Mouse (Mus musculus) B cell, adult 2 months (primary cell): ENCODE results near the gene Adamtsl5.

Source experiments
- DNase-seq, 2 experiments: peaks; one replicate each; pipeline ENCODE4 v3.0.0; 2022

Adamtsl5 gene

DNA sequence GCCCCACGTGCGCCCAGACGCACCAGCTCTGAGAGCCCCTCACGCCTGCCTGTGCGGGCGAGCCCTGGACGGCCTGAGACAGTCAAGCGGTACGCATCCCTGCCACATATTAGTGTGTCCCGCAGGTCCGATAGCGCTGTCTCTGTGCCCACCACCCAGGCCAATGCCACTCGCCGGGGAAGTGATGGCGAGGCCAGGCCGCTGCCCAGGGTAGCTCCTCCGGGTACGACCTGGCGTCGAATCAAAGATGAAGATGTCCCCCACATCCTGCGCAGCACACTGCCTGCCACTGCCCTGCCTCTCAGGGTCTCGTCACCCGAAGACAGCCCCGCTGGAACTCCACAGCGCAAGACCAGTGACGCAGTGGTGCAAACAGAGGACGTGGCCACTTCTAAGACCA lies 32.9 kb downstream of the Adamtsl5 start:
- DNase-seq = no peak

DNA sequence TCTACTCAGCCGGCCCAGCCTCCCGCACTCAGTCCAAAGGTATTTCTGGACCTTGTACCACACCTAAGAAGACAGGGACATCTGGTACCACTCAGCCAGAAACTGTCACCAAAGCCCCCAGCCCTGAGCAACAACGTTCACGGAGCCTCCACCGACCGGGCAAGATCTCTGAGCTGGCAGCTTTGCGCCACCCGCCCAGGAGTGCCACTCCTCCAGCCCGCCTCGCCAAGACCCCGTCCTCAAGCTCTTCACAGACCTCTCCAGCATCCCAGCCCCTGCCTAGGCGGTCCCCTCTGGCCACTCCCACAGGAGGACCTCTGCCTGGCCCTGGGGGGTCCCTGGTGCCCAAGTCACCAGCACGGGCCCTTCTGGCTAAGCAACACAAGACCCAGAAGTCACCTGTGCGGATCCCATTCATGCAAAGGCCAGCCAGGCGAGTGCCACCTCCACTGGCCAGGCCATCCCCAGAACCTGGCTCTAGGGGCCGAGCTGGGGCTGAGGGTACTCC lies 33.7 kb downstream of the Adamtsl5 start:
- DNase-seq = no peak

DNA sequence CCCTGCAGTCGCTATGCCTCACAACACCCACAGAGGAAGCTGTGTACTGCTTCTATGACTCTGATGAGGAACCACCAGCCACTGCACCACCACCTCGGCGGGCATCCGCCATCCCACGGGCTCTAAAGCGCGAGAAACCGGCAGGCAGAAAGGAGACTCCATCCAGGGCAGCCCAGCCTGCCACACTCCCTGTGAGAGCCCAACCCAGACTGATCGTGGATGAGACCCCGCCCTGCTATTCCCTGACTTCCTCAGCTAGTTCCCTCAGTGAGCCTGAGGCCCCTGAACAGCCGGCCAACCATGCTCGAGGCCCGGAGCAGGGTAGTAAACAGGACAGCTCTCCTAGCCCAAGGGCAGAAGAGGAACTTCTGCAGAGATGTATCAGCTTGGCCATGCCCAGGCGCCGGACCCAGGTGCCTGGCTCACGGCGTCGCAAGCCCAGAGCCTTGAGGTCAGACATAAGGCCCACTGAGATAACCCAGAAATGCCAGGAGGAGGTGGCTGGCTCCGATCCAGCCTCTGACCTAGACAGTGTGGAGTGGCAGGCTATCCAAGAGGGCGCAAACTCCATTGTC lies 34.5 kb downstream of the Adamtsl5 start:
- DNase-seq = peak; percentile 75 to 77

DNA sequence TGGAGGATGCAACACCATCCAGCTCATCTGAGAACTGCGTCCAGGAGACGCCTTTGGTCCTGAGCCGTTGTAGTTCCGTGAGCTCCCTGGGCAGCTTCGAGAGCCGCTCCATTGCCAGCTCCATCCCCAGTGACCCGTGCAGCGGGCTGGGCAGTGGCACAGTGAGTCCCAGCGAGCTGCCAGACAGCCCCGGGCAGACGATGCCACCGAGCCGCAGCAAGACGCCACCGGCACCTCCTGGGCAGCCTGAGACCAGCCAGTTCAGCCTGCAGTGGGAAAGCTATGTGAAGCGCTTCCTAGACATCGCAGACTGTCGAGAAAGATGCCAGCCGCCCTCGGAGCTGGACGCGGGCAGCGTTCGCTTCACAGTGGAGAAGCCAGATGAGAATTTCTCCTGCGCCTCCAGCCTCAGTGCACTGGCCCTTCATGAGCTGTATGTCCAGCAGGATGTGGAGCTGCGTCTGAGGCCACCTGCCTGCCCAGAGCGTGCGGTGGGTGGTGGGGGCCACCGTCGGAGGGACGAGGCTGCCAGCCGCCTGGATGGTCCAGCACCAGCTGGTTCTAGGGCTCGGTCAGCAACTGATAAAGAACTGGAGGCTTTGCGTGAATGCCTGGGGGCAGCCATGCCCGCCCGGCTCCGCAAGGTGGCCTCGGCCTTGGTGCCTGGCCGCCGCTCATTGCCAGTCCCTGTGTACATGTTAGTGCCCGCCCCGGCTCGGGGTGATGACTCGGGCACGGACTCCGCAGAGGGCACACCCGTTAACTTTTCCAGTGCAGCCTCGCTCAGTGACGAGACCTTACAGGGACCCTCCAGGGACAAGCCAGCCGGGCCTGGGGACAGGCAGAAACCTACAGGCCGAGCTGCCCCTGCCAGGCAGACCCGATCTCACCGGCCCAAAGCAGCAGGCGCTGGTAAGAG lies 35.4 kb downstream of the Adamtsl5 start:
- no peak for DNase-seq

DNA sequence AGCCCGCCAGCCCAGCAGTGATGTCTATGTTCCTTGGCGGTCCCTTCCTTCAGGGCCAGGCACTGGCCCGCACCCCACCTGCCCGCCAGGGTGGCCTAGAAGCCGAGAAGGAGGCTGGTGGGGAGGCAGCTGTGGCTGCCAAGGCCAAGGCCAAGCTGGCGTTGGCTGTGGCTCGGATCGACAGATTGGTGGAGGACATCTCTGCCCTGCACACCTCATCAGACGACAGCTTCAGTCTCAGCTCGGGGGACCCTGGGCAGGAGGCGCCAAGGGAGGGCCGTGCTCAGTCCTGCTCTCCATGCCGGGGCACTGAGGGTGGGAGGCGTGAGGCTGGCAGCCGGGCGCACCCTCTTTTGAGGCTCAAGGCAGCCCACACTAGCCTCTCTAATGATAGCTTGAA lies 36.7 kb downstream of the Adamtsl5 start:
- DNase-seq = no peak

DNA sequence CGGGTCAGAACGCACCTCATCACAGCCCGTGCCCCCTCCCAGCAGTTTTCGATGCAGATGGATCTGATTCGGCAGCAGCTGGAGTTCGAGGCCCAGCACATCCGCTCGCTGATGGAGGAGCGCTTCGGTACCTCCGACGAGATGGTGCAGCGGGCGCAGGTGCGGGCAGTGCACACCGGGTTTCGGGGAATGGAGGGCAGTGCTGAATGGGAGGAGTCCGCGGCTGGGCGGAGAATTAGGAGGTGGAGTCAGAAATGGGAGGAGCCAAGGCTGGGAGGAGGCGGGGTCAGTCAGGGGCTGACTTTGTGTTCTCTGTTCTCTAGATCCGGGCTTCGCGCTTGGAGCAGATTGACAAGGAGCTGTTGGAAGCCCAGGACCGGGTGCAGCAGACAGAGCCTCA lies 43.4 kb downstream of the Adamtsl5 start:
- DNase-seq = peak; percentile 87 to 88

DNA sequence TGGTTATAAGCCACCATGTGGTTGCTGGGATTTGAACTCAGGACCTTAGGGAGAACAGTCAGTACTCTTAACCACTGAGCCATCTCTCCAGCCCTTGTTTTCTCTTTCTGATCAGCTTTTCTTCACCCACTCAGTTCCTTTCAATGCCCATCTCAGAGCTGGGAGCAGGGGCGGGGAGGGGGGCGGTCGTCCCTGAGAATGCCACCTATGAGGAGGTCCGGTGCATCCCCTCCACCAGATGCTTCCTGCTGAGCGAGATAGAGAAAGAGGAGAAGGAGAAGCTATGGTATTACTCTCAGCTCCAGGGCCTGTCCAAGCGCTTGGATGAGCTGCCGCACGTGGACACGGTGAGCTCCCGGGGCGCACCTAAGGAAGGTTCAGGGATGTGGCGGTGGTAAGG lies 43.8 kb downstream of the Adamtsl5 start:
- DNase-seq = no peak

DNA sequence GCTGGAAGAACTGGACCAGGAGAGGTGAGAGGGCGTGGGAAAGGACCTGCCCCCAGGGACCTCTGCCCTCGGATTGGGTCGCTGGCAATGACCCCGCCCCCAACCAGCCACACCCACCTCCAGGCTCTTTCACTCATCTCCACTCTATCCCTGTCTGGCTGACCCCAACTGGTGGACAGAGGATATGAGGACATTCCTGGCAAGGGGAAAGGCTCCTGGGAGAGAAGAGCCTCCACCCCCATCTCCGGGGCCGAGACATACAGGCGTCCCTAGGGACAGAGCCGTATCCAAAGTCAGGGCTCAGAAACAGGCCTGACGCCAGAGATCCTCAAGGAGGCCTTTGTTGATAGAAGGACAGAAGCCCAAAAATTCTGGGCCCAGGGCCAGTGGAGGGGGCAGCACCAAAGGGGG lies 45.7 kb downstream of the Adamtsl5 start:
- DNase-seq = no peak

DNA sequence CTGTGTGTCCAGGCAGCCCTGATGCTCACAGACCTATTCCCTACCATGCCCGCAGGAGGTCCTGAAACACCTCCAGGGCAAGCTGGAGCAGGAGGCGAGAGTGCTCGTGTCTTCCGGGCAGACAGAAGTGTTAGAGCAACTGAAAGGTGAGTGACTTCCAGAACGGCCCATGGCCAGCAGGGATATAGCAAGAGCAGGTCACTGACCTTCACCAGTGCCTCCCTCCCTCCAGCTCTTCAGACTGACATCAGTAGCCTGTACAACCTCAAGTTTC lies 46.2 kb downstream of the Adamtsl5 start:
- no peak for DNase-seq

DNA sequence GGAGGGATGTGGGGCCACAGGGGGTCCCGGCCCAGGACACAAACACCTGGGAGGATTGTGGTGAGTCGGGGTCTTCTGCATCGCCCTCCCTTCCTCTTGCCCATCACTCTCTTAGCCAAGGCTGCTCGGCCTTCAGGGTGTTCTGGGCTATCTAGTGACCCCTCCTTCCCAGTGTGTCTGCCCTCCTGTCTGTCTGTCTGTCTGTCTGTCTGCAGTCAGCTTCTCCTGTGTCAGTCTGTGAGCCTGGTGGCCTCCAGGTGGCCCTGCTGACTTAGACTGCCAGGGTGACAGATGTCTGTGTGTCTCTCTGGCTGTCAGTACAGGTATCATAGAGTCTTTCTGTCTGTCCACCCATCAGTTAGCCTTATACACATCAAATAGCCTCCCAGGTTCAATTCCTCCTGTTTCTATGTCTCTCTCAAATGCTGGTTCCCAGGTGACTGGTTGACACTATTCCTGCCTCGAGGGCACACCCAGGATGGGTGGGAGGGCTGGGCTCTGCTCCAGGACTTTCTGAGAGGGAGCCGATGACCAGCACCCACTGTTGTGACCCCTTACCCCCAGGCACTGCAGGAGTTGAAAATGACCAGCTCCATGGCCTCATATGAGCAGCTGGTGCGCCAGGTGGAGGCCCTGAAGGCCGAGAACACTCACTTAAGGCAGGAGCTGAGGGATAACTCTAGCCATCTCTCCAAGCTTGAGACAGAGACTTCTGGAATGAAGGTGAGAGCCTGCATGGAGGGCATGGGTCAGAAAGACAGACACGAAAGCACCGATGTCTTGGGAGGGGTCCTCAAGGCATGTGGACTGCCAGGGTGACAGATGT lies 46.7 kb downstream of the Adamtsl5 start:
- DNase-seq = no peak

DNA sequence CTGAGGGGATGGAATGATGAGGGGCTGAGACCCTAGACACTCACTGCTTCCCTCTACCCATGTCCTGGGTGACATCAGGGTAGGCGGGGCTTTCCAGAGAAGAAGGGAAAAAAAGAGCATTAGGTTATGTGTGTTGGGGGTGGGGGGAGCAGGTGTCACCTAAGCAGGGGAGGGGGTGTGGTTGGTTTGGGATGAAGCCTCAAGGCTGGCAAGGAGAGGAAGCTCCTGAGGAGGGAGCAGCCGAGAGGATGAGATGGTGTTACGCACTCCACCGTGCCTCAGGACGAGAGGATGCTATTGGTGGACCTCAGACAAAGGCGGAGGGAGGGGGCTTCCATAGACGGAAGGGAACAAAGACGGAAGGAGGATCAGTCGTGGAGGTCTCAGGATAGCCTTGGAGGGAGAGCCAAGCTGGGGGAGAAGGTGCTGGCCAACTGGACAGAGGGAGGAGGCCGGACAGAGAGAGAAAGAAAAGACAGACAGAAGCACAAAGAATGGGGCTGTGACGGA lies 47.5 kb downstream of the Adamtsl5 start:
- DNase-seq = no peak

DNA sequence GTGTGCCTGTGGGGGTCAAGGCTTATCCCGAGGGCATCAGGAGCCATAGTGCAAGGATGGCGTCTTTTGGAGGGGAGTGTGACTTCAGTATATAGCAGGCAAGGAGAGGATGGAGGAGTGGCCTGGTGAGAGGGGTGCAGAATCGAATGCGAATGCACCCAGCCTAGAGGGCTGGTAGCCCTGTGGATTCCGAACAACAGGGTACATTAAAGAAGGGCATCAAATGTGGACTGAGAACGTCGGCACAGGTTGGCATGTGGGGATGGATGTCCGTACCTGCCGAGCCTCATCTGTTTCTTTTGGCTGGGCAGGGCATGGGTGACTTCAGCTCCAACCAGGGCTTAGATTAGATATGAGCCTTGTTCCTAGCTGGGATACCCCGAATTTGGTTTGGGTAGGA lies 48.4 kb downstream of the Adamtsl5 start:
- DNase-seq = no peak

DNA sequence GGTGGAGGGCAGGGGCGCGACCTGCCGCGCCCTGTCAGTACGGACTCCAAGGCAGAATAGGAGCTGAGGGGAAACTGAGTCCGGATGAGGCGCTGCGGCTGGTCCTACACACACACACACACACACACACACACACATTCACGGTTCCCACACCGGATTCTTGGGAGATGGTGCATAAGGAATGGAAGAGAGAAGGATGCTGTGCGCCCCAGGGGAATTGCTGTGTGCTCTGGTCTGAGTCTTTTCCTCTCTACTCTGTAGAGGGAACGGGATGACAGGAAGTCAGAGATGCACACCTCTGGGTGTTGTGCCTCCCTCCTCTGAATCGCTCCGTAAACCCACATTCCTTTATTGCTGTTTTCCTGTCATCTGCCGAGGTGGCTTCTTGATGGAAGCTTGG lies 48.9 kb downstream of the Adamtsl5 start:
- no peak for DNase-seq

DNA sequence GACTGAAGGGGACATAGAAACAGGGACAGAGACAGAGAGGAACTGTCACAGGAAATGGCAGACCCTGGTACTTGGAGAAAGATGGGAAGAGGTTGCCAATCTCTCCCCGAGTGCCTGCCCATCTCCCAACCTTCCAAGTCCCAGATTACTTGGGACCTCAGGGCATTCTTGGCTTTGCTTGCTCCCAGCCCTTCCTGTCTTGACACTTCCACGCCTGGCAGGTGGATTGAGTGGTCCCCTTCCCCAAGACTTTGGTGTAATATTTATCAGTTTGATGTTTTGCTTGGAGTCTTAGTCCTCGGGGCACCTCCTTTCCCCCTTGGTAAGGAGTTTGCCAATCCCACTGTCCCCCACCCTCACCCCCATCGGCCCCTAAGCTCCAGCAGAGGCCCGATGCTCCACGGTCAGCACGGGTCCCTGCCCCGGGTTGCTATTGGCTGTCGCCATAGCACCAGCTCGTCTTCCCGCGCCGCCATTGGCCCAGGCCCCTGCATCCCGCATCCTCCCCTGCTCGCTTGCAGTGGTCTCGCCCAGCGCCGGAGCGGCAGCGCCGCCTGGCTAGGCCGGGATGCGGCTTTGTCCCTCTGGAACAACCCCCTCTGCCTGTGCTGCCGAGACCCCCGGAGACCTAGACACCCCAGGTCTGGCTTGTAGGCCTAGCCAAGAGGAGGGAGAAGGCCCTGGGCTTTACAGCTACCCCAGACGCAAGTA lies 49.5 kb downstream of the Adamtsl5 start:
- no peak for DNase-seq

DNA sequence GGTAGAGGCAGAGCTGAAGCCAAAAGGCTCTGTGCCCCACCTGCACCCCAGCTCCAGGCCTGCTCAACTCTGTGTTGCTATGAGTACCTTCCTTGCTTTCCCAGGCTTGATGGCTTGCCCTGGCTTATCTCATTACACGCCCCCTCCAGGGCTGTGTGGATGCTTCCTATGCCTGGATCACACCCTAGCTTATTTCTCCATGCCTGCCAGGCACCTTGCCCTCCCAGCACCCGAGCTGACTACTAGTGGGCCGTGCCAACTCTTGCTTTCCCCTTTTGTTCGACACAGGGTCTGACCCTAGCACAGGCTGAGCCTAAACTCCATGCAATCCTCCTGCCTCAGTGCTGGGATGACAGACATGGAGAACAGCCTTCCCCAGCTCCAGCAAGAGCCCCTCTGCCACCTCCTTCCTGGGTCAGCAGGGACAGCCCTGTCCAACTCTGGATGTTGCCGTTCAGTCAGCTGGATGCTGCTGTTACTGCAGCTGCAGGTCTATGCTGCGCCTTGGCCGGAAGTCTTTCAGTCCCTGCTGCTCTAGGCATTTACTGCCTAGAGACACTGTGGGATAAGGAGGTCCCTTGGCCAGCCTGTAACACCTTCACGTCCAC lies 50.6 kb downstream of the Adamtsl5 start:
- DNase-seq = no peak

DNA sequence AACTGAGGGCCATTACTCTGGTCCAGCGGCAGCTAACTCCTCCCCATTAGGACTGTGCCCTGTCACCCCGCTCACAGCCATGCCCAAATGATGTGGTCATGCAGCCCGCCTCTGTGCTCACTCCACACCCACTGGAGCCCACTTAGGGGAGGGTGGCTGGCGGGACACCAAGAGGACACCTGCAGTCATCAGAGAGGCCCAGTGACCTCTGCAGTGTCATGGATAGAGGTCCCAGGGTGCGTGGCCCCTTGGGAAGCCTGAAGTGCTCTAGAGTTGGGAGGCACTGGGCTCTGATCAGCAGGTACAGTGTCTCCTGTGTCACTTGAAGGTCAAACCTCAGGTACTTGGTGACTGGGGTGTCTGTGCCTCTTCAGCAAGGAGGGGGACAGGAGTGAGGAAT lies 51.4 kb downstream of the Adamtsl5 start:
- DNase-seq = no peak

DNA sequence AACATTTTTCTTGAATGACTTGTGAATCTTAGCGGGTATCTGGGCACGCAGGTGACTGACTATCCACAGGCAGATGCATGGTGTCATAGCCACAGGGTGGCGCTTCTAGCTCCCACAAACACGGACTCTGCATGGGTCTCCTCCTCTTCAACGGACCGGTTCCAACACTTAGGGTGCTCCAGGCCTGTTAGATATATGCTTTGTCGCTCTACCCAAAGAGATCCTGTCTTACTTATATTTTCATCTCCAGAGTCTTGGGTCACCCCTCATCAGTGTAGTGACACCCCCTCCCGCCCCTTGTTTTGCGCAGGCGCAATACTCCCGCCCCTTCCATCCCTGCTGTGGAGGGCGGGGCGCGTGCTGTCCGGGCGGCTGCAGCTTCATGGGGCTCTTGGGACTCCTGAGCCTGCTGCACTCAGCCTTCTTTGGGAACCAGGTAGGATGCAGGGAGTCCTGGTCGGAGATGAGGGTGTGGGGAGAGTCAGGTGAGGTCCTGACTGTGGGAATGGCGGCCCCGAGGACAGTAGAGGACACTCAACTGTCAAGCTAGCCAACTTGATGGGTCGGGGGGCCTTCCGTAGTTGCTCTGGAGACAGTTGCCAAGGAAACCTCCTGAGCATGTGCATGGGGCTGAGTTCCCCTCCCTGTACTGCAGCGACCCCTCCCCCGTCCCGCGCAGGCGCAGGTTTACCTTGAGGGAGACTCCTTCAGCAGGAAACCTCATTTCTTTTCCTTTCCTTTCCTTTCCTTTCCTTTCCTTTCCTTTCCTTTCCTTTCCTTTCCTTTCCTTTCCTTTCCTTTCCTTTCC lies 52.4 kb downstream of the Adamtsl5 start, which contains the start of gene Apc2:
Apc2 (plus strand) TSS at position 360 of the 808 bp plus-strand sequence.
- DNase-seq = peak; percentile 80

DNA sequence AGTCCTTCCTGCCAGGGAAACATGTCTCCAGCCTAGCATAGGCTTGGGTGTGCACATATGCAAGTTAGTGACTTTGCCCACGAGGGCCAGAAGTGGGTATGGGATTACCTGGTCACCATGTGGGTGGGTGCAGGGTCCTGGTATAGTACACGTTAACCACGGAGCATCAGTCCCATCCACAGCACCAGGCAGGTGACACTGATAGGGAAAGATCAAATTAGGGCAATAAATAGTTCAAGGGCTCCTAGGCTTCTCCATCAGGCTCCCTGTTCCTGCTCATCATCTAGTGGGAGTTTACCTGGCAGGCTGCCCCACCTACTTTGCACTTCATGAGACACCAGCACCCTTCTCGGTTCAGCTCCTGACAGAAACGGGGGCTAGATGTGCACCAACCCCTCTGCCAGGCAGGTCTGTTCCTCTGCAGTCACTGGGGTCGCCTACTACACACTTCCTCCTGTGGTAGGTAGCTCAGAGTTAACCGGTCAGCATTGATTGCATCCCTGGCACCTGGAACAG lies 53.4 kb downstream of the Adamtsl5 start:
- DNase-seq = no peak

DNA sequence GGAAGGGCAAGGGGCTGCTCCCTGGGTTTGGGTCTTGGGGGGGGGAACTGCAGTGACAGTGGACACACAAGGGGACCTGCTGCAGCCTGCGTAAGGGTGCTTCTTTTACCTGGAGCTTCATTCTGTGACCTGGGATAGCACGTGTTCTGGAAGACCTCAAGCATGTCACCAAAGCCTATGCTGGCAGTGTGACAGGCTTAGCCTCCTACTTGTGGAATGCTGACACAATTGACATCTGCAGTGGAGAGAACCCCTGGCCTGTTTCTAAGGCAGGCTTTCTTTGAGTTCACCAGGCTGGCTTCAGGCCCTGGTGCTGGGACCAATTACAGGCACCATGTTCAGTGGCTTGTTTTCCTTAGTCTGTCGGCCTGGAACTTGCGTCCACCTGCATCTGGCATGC lies 53.9 kb downstream of the Adamtsl5 start:
- DNase-seq = no peak

DNA sequence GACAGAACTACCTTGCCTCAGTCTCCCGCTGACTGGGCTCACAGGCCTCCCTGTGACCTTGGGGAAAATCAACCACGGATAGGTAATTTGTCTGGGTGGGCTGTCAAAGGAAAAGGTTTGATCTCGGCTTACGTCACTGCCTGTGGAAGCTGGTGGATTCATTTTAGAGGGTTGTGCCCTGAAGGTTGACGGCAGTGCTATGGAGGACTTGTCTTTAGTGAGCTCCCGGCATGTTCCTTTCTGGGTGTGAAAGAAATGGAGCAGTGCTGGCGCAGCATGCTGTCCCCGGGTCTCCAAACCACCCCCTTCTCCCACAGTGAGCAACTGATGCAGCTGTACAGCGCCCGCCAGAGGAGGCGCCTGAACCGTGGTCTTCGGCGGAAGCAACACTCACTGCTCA lies 54.9 kb downstream of the Adamtsl5 start:
- DNase-seq = peak in 1 of 2 experiments; percentile 27
